Mouse (Mus musculus): ENCODE results near the gene Tmem141. TPM values are rescaled to one million over a fixed set of nuclear protein-coding genes. Genes with fewer than 3 reads are reported as not detected.

Gene Tmem141
- polyA plus RNA-seq, 1 experiment from 2014 or later = 20.7 TPM

DNA sequence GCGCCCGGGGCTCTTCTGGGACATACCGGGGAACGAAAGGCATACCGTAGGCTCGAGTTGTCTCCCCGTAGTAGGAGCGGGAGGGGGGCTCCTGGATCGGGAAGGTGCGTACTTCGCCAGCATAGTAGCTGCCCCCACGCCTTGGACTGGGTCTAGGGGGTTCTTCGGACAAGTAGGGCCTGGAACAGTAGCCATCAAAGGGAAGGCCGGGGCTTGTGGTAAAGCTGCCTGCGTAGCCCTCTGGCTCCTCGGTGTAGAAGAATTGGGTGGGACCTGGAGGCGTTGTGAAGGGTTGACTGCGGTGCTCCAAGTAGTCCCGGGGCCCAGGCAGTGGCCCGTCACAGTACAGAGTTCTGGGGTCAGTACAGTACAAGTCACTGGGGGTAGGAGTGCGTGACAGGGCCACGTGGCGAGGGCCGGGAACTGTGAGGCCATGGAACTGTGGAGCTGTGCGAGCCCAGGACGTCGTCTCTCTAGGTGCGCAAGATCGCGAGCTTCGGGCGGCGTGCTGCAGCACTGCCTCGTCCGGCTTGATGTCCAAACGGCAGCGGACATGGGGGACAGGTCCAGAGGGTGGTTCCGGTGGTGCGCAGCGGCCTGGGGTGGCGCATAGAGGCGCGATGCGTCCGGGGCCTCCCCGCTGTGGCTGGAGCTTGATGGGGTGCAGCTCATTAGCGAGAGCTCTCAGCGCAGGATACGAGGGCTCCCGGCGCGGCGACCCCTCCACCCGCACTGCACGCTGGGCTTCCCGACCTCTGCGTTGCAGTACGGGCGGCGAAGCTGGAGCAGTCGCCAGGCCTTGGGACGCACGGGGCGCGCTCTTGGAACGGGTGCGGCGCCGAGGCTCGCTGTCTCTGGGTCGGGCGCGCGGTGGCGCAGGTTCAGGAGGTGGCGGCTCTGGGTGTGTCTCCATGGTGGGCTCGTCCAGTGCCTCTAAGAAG lies 42.7 kb downstream of the Tmem141 start:
- Histone ChIP-seq H3K27me3 (ENCODE audit: control insufficient read depth, insufficient read depth, low read length) (peaks cover 49% of the 10 kb centered on the region), H3K4me1 (ENCODE audit: control insufficient read depth, insufficient read depth, low read length) (peaks cover 32% of the 10 kb centered on the region), H3K9me3 (ENCODE audit: control insufficient read depth, low read length) (no peaks in the 10 kb centered on the region), H3K27ac (replicated peaks; ENCODE audit: low read depth, low read length) (no peak overlapping the region), H3K36me3 (ENCODE audit: control insufficient read depth, insufficient read depth, low read length) (peaks cover 2% of the 10 kb centered on the region; the same call in 1 of the 2 replicates), H3K9ac (ENCODE audit: low read length) (peak overlapping the region; percentile 13; the same call in 1 of the 2 replicates), H3K4me3 (ENCODE audit: low read depth, low read length) (peak overlapping the region; percentile 19), H3K4me2 (ENCODE audit: low read depth, severe bottlenecking) (peak overlapping the region; percentile 22; the same call in 1 of the 2 replicates)
- ATAC-seq (ENCODE audit: insufficient number of reproducible peaks, low FRiP score, low TSS enrichment, low read depth) (no peak), DNase-seq (ENCODE audit: low spot score) (peak; percentile 61)
- 5% methylated on average over 77 of the region's 77 CpGs for WGBS

DNA sequence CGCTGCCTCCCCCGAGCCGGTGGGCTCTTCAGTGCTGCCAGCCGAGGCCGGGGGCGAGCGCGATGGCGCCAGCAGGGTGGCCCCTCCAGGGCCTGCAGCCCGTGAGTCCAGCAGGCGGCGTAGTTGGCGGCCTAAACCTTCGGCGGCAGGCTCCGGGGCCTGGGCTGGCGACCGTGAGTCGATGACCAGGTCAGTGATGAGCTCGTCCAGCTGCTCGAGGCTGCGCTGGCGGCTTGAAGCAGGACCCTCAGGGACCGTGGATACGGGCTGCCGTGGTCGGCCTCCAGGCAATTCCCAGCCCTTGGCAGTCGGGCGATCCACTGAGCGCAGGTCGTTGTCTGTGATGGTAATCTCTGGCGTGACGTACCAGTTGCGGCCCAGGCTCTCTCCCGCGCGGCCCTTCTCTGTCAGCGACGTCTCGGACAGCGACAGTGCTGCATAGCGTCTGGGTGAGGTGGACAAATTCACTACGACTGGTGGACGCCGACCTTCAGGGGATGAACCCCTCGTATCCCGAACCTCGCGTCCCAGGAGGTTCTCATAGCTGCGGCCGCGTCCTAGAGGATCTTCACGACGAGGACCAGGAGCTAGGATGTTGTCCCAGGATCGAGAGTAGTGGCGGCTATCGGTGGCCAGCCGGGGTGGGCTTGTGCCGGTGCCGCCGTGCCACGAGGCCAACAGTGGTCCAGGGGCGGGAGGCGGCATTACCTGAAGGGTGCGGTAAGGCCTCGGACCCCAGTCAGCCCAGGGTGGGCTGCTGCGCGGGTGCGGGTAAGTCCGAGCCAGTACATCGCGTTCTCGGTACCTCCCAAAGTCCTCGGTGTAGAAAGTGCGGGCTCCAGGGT lies 43.6 kb downstream of the Tmem141 start:
- no peak for ATAC-seq (ENCODE audit: insufficient number of reproducible peaks, low FRiP score, low TSS enrichment, low read depth)
- H3K27ac ChIP-seq (replicated peaks; ENCODE audit: low read depth, low read length) = no peak overlapping the region
- 0 out of 2 replicates have a peak overlapping the region, but pooled peaks have one; percentile 17 for H3K9ac ChIP-seq (ENCODE audit: low read length)
- H3K4me3 ChIP-seq (ENCODE audit: low read depth, low read length) = peak overlapping the region; percentile 19
- H3K36me3 ChIP-seq (ENCODE audit: control insufficient read depth, insufficient read depth, low read length) = peaks cover 2% of the 10 kb centered on the region; the same call in 1 of the 2 replicates
- peaks cover 49% of the 10 kb centered on the region for H3K27me3 ChIP-seq (ENCODE audit: control insufficient read depth, insufficient read depth, low read length)
- H3K9me3 ChIP-seq (ENCODE audit: control insufficient read depth, low read length) = no peaks in the 10 kb centered on the region
- H3K4me1 ChIP-seq (ENCODE audit: control insufficient read depth, insufficient read depth, low read length) = peaks cover 32% of the 10 kb centered on the region
- WGBS = 4% methylated on average over 75 of the region's 75 CpGs
- peak; percentile 64 for DNase-seq (ENCODE audit: low spot score)
- peak overlapping the region; percentile 44 for H3K4me2 ChIP-seq (ENCODE audit: low read depth, severe bottlenecking)

DNA sequence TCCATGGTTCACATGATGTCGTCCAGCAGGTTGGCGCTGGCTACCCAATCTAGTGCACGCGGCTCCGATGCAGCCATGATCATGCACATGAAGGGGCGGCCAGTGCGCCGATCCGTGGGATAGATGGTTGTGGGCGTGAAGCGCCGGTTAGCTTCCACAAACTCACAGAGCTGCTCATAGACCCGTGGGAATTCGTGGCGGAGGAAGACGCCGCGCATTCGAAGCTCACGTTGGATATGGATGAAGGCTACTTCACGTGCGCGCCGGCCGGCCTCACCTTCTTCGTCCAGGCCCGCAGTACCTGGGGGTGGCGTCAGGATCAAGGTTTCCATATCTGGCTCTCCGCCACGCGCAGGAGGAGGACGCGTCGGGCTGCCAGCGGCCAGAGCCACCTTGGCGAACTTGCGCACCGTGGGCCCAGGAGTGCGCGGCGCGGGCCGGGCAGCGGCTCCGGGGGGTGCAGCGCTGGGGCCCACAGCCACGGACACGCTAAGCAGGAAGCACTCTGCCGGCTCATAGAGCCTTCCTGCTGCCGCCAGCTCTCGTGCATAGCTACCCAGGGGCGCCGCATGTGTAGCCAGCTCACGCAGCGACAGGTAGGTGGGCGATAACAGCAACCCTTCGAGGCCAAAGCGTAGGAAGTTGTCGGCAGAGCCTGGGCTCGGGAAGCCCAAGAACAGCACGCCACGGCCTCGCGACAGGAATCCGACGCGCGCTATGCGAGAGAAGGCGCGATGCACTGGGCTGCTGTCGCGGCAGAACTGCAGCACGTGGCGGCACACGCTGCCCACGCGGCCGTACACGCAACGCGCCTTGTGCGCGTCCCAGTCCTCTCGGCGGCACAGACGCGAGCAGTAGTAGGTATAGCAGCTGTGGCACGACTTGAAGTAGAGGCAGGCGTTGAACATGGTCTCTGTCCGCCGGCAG lies 44.6 kb downstream of the Tmem141 start:
- H3K4me1 ChIP-seq (ENCODE audit: control insufficient read depth, insufficient read depth, low read length) = peaks cover 32% of the 10 kb centered on the region
- WGBS = 15% methylated on average over 91 of the region's 92 CpGs
- H3K27me3 ChIP-seq (ENCODE audit: control insufficient read depth, insufficient read depth, low read length) = peaks cover 49% of the 10 kb centered on the region
- H3K9ac ChIP-seq (ENCODE audit: low read length) = 0 out of 2 replicates have a peak overlapping the region, but pooled peaks have one; percentile 17
- DNase-seq (ENCODE audit: low spot score) (no peak), ATAC-seq (ENCODE audit: insufficient number of reproducible peaks, low FRiP score, low TSS enrichment, low read depth) (no peak)
- peak overlapping the region; percentile 44 for H3K4me2 ChIP-seq (ENCODE audit: low read depth, severe bottlenecking)
- no peak overlapping the region for H3K27ac ChIP-seq (replicated peaks; ENCODE audit: low read depth, low read length)
- H3K9me3 ChIP-seq (ENCODE audit: control insufficient read depth, low read length) = no peaks in the 10 kb centered on the region
- H3K36me3 ChIP-seq (ENCODE audit: control insufficient read depth, insufficient read depth, low read length) = no peaks in the 10 kb centered on the region
- peak overlapping the region; percentile 19 for H3K4me3 ChIP-seq (ENCODE audit: low read depth, low read length)

DNA sequence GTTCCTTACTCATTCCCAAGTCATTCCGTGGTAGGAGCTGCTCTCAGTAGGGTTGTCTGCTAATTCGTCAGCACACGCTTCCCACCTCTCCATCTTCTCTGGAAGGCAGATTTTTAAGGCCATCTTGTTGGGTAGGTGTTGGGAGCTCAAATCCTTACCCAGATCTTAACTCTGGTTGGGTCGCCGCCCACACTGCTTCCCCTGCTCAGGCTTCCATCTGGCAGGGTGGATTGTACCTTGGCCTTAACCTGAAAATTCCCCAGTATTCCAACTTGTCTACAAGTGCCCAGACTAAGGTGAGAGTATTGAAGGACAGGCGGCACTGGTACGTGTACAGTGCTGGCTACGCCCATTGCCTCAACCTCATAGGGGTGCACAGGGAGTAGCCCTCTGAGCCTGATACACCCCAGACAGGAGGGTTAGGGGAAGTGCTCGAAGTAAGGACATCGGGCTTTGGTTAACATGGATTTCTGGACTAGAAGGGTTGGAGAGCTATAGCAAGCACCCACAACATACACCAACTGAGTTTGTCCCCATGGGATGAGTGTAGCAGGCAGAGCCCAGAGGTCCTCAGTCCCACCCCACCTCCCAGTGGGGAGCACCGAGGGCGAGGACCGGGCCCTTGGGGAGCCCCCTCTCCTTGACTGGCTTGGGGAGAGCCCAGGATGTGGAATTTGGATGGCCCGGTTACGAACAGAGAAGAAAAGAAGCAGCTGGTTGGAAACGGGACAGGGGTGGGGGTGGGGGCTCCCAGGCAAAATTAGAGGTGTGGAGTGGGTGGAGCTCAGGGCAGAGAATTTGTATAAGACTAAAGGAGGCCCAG lies 45.6 kb downstream of the Tmem141 start:
- no peak overlapping the region for H3K9ac ChIP-seq (ENCODE audit: low read length)
- H3K27me3 ChIP-seq (ENCODE audit: control insufficient read depth, insufficient read depth, low read length) = peaks cover 49% of the 10 kb centered on the region
- WGBS = 75% methylated on average over 16 of the region's 16 CpGs
- peaks cover 30% of the 10 kb centered on the region for H3K4me1 ChIP-seq (ENCODE audit: control insufficient read depth, insufficient read depth, low read length)
- no peaks in the 10 kb centered on the region for H3K9me3 ChIP-seq (ENCODE audit: control insufficient read depth, low read length)
- H3K36me3 ChIP-seq (ENCODE audit: control insufficient read depth, insufficient read depth, low read length) = no peaks in the 10 kb centered on the region
- peak overlapping the region; percentile 44; the same call in 1 of the 2 replicates for H3K4me3 ChIP-seq (ENCODE audit: low read depth, low read length)
- ATAC-seq (ENCODE audit: insufficient number of reproducible peaks, low FRiP score, low TSS enrichment, low read depth) (no peak), DNase-seq (ENCODE audit: low spot score) (peak; percentile 20)
- peak overlapping the region; percentile 76; the same call in 1 of the 2 replicates for H3K4me2 ChIP-seq (ENCODE audit: low read depth, severe bottlenecking)
- H3K27ac ChIP-seq (replicated peaks; ENCODE audit: low read depth, low read length) = no peak overlapping the region

DNA sequence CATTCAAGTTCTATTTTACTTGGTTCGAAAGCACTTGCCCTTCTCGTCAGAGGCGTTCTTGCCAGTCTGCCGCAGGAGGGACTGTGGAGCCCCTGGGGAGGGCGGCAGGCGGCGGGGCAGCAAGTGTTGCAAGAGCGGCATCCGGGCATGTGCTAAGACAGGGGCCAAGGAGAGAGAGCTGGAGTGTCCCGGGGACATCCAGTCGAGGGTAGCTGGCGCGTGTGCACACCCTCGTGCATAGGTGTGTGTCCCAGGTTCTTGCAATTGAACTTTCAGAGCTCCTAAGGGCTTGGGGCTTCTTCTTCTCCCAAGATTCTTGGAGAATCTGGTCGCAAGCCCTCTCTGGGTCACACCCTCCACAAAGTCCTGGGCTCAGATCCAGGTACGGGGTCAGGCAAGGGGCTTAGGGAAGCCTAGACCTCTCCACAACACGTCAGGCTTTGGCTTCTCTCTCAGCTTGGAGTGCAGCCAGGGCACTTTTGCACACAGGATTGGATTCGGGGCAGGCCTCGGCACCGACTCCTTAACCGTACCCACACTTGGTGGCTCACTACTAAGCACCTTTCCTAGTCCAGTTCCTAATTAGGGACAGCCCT lies 46.3 kb downstream of the Tmem141 start:
- peak; percentile 64 for DNase-seq (ENCODE audit: low spot score)
- WGBS = 15% methylated on average over 21 of the region's 21 CpGs
- peaks cover 45% of the 10 kb centered on the region for H3K27me3 ChIP-seq (ENCODE audit: control insufficient read depth, insufficient read depth, low read length)

DNA sequence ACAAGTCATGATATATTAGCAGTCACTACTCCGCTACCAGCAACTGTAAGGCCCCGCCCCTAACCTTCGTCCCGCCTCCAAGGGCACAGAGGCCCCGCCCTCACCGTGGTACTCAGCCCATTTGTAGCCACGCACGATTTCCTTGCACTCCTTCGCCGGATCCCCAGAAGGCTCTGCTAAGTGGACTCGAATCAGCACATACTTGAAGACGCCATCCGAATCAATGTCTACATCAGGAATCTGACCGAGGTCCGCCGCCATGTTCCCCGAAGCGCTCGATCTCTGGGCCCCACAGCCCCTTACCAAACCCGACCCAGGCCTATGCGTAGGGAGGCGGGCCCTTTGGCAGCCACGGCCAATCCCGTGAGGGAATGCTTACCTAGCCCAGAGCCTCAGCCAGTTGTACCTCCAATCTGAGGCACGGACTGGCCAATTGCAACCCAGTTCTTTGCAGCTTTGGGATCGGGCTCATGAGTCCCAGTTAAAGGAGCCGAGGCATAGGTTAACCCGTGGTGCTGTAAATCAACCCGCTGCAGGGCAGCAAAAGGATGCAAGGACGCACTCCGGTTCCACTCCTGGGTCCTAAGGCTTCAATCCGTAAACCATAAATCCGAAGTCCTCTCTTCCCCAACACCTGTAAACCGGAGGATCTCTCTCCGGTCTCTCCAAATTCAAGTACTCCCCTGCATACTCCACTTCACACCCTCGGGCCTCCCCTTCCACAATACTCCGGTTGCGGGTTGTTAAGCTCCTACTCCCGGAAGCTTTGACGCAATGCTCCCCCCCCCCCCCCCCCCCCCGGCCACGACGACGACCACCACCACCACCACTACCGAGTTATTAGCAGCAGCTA lies 47.0 kb downstream of the Tmem141 start, which contains the start of the genes Mamdc4 and Phpt1:
Gene Mamdc4 (minus strand): TSS at position 267 of the 853 bp plus-strand sequence.
Gene Phpt1 (minus strand): TSS at position 646 of the 853 bp plus-strand sequence.
- peak within 1 kb of the TSS; percentile 44 for H3K4me3 ChIP-seq (ENCODE audit: low read depth, low read length)
- under 1% methylated on average over 41 of the region's 45 CpGs for WGBS
- peak within 1 kb of the TSS; percentile 76 for H3K4me2 ChIP-seq (ENCODE audit: low read depth, severe bottlenecking)

More for the DNA sequence above, 46.3 kb downstream of the Tmem141 start:
- peak overlapping the region; percentile 44 for H3K4me3 ChIP-seq (ENCODE audit: low read depth, low read length)
- H3K36me3 ChIP-seq (ENCODE audit: control insufficient read depth, insufficient read depth, low read length) = no peaks in the 10 kb centered on the region
- H3K4me1 ChIP-seq (ENCODE audit: control insufficient read depth, insufficient read depth, low read length) = peaks cover 28% of the 10 kb centered on the region
- H3K4me2 ChIP-seq (ENCODE audit: low read depth, severe bottlenecking) = peak overlapping the region; percentile 76
- H3K9ac ChIP-seq (ENCODE audit: low read length) = peak overlapping the region; percentile 71
- H3K27ac ChIP-seq (replicated peaks; ENCODE audit: low read depth, low read length) = peak overlapping the region; percentile 17; the same call in 1 of the 2 replicates
- ATAC-seq (ENCODE audit: insufficient number of reproducible peaks, low FRiP score, low TSS enrichment, low read depth) = no peak
- H3K9me3 ChIP-seq (ENCODE audit: control insufficient read depth, low read length) = no peaks in the 10 kb centered on the region

More for the DNA sequence above, 47.0 kb downstream of the Tmem141 start, which contains the start of the genes Mamdc4 and Phpt1:
- no peaks in the 10 kb centered on the region for H3K9me3 ChIP-seq (ENCODE audit: control insufficient read depth, low read length)
- peaks cover 27% of the 10 kb centered on the region for H3K4me1 ChIP-seq (ENCODE audit: control insufficient read depth, insufficient read depth, low read length)
- no peaks in the 10 kb centered on the region for H3K36me3 ChIP-seq (ENCODE audit: control insufficient read depth, insufficient read depth, low read length)
- DNase-seq (ENCODE audit: low spot score) = peak; percentile 97
- ATAC-seq (ENCODE audit: insufficient number of reproducible peaks, low FRiP score, low TSS enrichment, low read depth) = peak; percentile 94
- H3K9ac ChIP-seq (ENCODE audit: low read length) = peak within 1 kb of the TSS; percentile 71
- H3K27ac ChIP-seq (replicated peaks; ENCODE audit: low read depth, low read length) = peak within 1 kb of the TSS; percentile 17; the same call in 1 of the 2 replicates
- H3K27me3 ChIP-seq (ENCODE audit: control insufficient read depth, insufficient read depth, low read length) = peaks cover 38% of the 10 kb centered on the region

Measured in limb, embryonic 11.5 days (tissue).